Mouse (Mus musculus) limb, embryonic 14.5 days (tissue): Measurements from ENCODE around the gene Tubgcp5. TPM values are rescaled to one million over a fixed set of nuclear protein-coding genes. Genes with fewer than 3 reads are reported as not detected.

ENCODE experiments used
- ATAC-seq: fragments of 200-750 bp; cut with Nextera tagmentation; 2 replicates; pipeline ENCODE4 v1.8.0; 2017; ENCODE audit warnings: low read depth, moderate number of reproducible peaks, moderate TSS enrichment; ENCODE audit not compliant: low FRiP score
- DNase-seq: peaks from one replicate; pipeline ENCODE4 v3.0.0-alpha.2; 2015; ENCODE audit warnings: low spot score
- H3K27ac ChIP-seq: fragments of 300-500 bp; sonication (generic); replicated peaks from 2 replicates; pipeline ENCODE4 v1.5.1; 2014; ENCODE audit warnings: low read depth, mild to moderate bottlenecking, low read length, moderate library complexity, mixed read lengths
- H3K27me3 ChIP-seq: fragments of 300-500 bp; sonication (generic); 2 replicates; pipeline ENCODE4 v1.6.1; 2014; ENCODE audit warnings: low read length, mixed read lengths; ENCODE audit not compliant: control insufficient read depth, insufficient read depth
- H3K36me3 ChIP-seq: fragments of 300-500 bp; sonication (generic); 2 replicates; pipeline ENCODE4 v1.6.1; 2014; ENCODE audit warnings: mild to moderate bottlenecking, low read length, moderate library complexity, mixed read lengths; ENCODE audit not compliant: control insufficient read depth, insufficient read depth
- H3K4me1 ChIP-seq: fragments of 300-500 bp; sonication (generic); 2 replicates; pipeline ENCODE4 v1.6.1; 2014; ENCODE audit warnings: antibody characterized with exemption, low read length, mixed read lengths; ENCODE audit not compliant: control insufficient read depth, insufficient read depth
- H3K4me2 ChIP-seq: fragments of 300-500 bp; sonication (generic); replicated peaks from 2 replicates; pipeline ENCODE4 v1.6.1; 2014; ENCODE audit warnings: low read depth, mild to moderate bottlenecking, low read length, moderate library complexity; ENCODE audit not compliant: severe bottlenecking
- H3K4me3 ChIP-seq: fragments of 300-500 bp; sonication (generic); replicated peaks from 2 replicates; pipeline ENCODE4 v1.5.1; 2014; ENCODE audit warnings: low read length
- H3K9ac ChIP-seq: fragments of 300-500 bp; sonication (generic); 2 replicates; pipeline ENCODE4 v1.6.1; 2014; ENCODE audit warnings: mild to moderate bottlenecking, low read depth, low read length, moderate library complexity; ENCODE audit not compliant: severe bottlenecking
- H3K9me3 ChIP-seq: fragments of 300-500 bp; sonication (generic); 2 replicates; pipeline ENCODE4 v1.6.1; 2016; ENCODE audit warnings: low read length; ENCODE audit not compliant: control insufficient read depth
- POLR2A ChIP-seq: fragments of 200-500 bp; IDR thresholded peaks from 2 replicates; pipeline ENCODE4 v1.8.0; 2012; ENCODE audit warnings: inconsistent platforms, mild to moderate bottlenecking, moderate library complexity, borderline replicate concordance; ENCODE audit not compliant: insufficient read depth, insufficient read length; ENCODE audit errors: extremely low read depth
- WGBS: fragments of 180-500 bp; shearing (Covaris S2); extraction: QIAGEN DNeasy Blood & Tissue Kit; methylation state at CpG from one replicate; pipeline ENCODE4 v1.1.7; 2014; 5-methylcytosine and 5-hydroxymethylcytosine counted together
- polyA plus RNA-seq, 2 experiments: library from polyadenylated mRNA; depleted of rRNA in 1 of 2; stranded (reverse) in 1 of 2; unstranded in 1 of 2; fragments of >200 nt; fragmentation: Nextera tagmentation in 1 of 2; extraction: Ambion mirVana in 1 of 2; gene quantifications; 2 replicates each; pipeline versions ENCODE4 v1.2.1 to v1.2.3; 2012 to 2014

The Tubgcp5 gene
- polyA plus RNA-seq (2012; rRNA removed) = 22.0 and 26.4 TPM in 2 replicates
- polyA plus RNA-seq (2014; fragmentation: Nextera tagmentation; extraction: Ambion mirVana) = 33.1 and 34.0 TPM in 2 replicates

DNA sequence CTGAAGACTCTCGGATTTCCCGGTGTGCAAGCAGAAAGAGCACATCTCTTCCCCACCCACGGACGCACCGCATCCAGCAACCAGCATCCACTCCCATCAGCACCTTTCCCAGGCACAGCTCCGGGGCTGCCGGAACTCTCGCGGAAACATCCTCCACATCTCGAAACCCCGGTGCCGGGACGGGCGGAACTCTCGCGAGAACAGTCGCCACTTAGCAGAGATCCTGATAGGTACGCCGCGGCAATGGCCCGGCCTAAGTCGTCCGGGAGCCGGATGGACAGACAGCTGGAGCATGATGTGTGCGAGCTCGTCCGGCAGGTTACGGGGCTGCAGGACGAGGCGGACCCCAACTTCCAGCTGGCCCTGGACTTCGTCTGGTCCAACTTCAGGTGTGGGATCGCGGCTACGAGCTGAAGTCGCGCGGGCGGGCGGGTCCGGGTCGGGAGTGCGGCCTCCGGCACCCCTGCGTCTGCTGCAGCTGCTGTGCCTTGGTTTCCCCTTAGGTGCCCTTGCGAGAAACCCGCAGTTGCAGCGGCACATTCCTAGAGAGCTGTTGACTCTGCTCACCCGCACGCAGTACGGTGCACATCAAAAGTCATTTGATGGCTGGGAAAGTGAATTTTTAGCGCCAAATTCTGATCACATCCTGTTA lies at the start of gene Tubgcp5:
Gene Tubgcp5, plus strand, starts transcription at position 203 of the 652 bp plus-strand sequence.
- ATAC-seq (peak; percentile 100), DNase-seq (peak; percentile 97)
- Histone ChIP-seq H3K4me2 (peak within 1 kb of the TSS; percentile 53), H3K9me3 (no peaks in the 10 kb centered on the region), H3K27me3 (no peaks in the 10 kb centered on the region), H3K27ac (peak within 1 kb of the TSS; percentile 84), H3K4me1 (peaks cover 6% of the 10 kb centered on the region), H3K9ac (peak within 1 kb of the TSS; percentile 95), H3K4me3 (peak within 1 kb of the TSS; percentile 77), H3K36me3 (peaks cover 29% of the 10 kb centered on the region)
- WGBS = 1% methylated on average over 49 of the region's 51 CpGs
- TF ChIP-seq POLR2A = peak; percentile 96

DNA sequence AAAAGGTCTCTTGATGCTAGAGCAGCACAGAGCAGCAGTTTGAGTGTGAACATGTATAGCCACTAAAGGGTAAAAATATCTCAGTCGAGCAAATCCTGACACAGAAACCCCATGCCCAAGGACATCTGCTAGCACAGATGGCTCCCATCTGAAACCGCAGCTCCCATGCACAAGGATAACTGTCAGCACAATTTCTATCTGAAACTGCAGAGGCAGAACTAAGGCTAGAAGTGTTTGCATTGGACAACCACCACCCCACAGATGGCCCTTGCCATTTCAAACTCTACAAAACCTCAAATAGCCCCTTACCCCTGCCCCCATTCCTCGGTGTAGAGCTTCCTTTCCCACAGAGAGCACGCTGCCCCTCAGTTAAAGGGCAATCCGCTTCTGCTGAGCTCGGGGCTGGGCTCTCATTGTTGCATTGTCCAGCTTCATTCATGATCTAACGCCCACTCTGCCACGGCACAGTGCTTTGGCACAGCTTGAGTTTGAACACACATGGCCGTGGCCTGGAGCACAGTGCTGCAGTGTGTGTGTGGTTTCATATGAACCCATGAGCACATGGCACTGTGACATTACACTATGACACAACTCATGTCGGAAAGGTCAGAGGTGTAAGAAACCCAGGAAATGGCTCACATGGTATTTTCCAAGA lies 49.3 kb upstream of the Tubgcp5 start:
- H3K9me3 ChIP-seq = no peaks in the 10 kb centered on the region
- H3K4me2 ChIP-seq = no peak overlapping the region
- H3K36me3 ChIP-seq = no peaks in the 10 kb centered on the region
- H3K27me3 ChIP-seq = no peaks in the 10 kb centered on the region
- WGBS = 68% methylated on average over 10 of the region's 10 CpGs
- ATAC-seq (no peak), DNase-seq (no peak)
- no peaks in the 10 kb centered on the region for H3K4me1 ChIP-seq
- no peak overlapping the region for H3K27ac ChIP-seq
- no peak overlapping the region for H3K4me3 ChIP-seq
- H3K9ac ChIP-seq = no peak overlapping the region
- no peak for TF ChIP-seq POLR2A

DNA sequence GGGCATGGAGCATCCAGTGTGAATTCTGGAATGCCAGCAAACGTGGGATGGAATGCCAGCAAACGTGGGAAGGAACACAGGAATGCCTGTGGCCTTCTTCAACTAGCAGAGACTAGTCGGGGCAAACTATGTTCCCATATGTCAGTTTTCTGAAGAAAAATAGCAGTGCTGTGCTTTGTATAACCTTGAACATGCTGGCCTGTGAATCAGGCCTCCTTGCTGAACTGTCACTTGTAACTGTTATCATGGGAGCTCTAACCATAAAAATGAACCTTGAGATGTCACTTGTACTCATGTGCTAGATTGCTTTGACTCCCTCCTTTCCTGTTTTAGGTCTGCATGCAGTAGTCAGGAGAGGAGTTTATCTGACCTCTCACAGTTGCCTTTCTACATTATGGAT lies 43.1 kb upstream of the Tubgcp5 start:
- DNase-seq (no peak), ATAC-seq (no peak)
- no peaks in the 10 kb centered on the region for H3K27me3 ChIP-seq
- H3K27ac ChIP-seq = no peak overlapping the region
- H3K36me3 ChIP-seq = no peaks in the 10 kb centered on the region
- no peak overlapping the region for H3K9ac ChIP-seq
- 66% methylated on average over 3 of the region's 3 CpGs for WGBS
- no peak for TF ChIP-seq POLR2A
- H3K4me3 ChIP-seq = no peak overlapping the region
- no peak overlapping the region for H3K4me2 ChIP-seq
- no peaks in the 10 kb centered on the region for H3K4me1 ChIP-seq
- H3K9me3 ChIP-seq = no peaks in the 10 kb centered on the region

DNA sequence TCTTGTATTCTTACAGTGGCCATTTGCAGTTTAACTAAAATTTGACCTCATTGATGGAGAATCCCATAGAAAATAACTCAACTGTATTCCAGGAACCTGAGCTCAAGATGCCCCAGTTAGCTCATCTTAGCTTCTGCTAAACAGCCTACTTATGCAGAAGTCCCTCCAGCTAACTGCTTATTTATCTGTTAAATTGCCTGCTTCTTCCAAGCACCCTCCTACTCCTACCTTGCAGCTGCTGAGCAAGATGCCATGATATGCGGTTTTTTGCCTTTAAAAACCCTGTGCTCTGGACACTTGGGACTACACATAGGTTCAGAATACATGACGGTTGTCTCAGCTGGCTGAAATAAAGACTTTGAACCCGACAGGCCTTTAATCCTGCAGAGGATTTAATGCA lies 34.6 kb upstream of the Tubgcp5 start:
- Histone ChIP-seq H3K9me3 (no peaks in the 10 kb centered on the region), H3K9ac (no peak overlapping the region), H3K36me3 (no peaks in the 10 kb centered on the region), H3K27me3 (no peaks in the 10 kb centered on the region), H3K27ac (no peak overlapping the region), H3K4me3 (no peak overlapping the region), H3K4me2 (no peak overlapping the region), H3K4me1 (no peaks in the 10 kb centered on the region)
- TF ChIP-seq POLR2A = no peak
- DNase-seq (no peak), ATAC-seq (no peak)
- 63% methylated on average over 3 of the region's 3 CpGs for WGBS

DNA sequence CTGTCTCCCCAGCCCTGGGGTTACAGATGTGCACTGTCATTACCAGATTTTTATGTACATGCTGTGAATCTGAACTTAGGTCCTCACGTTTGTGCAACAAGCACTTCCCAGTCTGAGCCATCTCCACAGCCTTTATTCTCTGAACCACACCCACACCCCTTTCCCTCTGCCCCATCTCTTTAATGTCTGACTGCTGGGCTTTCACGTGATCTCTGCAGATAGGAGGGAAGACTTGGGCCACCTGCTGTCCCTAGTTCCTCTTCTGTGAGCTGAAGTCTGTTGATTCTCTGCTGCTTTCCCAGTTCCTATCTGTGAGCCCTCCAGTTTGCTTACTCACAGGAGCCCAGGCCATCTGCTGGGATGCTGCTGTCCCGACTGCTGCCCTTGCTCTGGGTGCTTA lies 26.0 kb upstream of the Tubgcp5 start, which contains the start of gene Siglech:
Gene Siglech, plus strand, starts transcription at position 253 of the 400 bp plus-strand sequence.
- no peaks in the 10 kb centered on the region for H3K4me1 ChIP-seq
- H3K36me3 ChIP-seq = no peaks in the 10 kb centered on the region
- no peak for ATAC-seq
- H3K9me3 ChIP-seq = no peaks in the 10 kb centered on the region
- DNase-seq = no peak
- H3K27ac ChIP-seq = no peak within 1 kb of the TSS
- H3K27me3 ChIP-seq = no peaks in the 10 kb centered on the region
- H3K9ac ChIP-seq = no peak within 1 kb of the TSS
- H3K4me2 ChIP-seq = no peak within 1 kb of the TSS
- 47% methylated on average over 3 of the region's 3 CpGs for WGBS
- TF ChIP-seq POLR2A = no peak
- no peak within 1 kb of the TSS for H3K4me3 ChIP-seq
